8 mouse cellular contexts compared by ENCODE assay signal in the genomic region with DNA sequence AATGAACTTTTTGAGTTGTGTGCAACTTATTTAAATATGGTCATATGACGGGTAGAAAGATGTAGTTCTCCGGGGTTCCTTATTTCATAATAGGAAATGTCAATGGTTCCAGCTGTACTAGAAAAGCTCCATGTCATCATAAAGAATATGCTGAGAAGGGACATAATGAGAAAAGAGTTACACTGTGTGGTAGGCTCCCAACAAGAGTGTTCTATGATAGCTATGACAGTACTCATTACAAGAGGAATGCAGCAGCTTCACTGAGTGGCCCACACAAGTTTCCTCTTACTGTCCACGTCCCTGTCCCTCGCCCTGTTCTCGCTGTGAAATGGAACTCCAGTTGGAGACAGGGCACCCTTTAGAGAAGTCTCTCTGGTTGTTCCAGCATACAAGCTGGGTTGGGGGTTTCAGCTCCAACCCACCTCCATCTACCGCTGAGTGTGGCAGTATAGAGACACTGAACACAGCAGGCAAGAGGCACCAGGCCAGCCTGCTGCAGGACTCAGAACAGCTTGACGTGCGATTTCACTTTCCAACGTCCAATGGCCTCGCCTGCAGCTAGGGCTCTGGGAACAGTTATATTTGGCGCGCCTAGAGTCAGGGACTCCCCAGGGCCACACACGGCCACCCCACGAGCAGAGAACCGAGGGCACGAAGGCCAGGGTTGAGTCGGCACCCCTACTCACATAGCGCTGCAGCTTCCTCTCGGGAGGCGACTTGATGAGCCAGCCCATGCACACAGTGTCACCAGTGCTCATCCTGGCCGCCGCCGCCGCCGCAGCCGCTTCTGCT. TPM values are rescaled to one million over a fixed set of nuclear protein-coding genes. Genes with fewer than 3 reads are reported as not detected.
A peak's percentile ranks its signal among the peaks of the same experiment; 100 is the strongest.
DNase-seq lines count a peak whose midpoint lies in the region; ATAC-seq and TF ChIP-seq lines count a peak whose summit lies in the region.

No protein-coding gene starts in this region.

- WGBS in embryonic facial prominence, embryonic 15.5 days = 21% methylated on average over 26 of the region's 26 CpGs
- WGBS in stomach, embryonic 14.5 days = 22% methylated on average over 26 of the region's 26 CpGs

- no peak overlapping the region for H3K27ac ChIP-seq in embryonic facial prominence, embryonic 15.5 days (replicated peaks)
- no peak overlapping the region for H3K27ac ChIP-seq in left cerebral cortex, adult 2 months
- no peak overlapping the region for H3K27ac ChIP-seq in stomach, embryonic 14.5 days (ENCODE audit: low read length)

- H3K9ac ChIP-seq in embryonic facial prominence, embryonic 15.5 days = no peak overlapping the region
- H3K9ac ChIP-seq in stomach, embryonic 14.5 days (replicated peaks; ENCODE audit: low read depth, low read length) = no peak overlapping the region

- H3K36me3 ChIP-seq in embryonic facial prominence, embryonic 15.5 days = no peaks in the 10 kb centered on the region
- no peaks in the 10 kb centered on the region for H3K36me3 ChIP-seq in megakaryocyte, embryonic 14.5 days (replicated peaks; ENCODE audit: low read length)
- no peaks in the 10 kb centered on the region for H3K36me3 ChIP-seq in stomach, embryonic 14.5 days (ENCODE audit: control insufficient read depth, insufficient read depth, low read length)

- peak; percentile 22 to 27 for DNase-seq in layer of hippocampus, postnatal 36 days
- DNase-seq in layer of hippocampus, adult 9-10 months (ENCODE audit: low spot score) = no peak
- DNase-seq in adrenal gland, postnatal 14 days = peak; percentile 42
- DNase-seq in heart, postnatal 10 days = peak; percentile 30 to 39
- DNase-seq in left cerebral cortex, adult 2 months (ENCODE audit: extremely low spot score in 1 of 2, low spot score in 2 of 2) = peak; percentile 8 to 24

- intact Hi-C loops in heart, postnatal 10 days (cut with DNase I) = no loop called here
- intact Hi-C loops in left cerebral cortex, adult 2 months (cut with DNase I) = no loop called here

- peak; percentile 34; the same call in 1 of the 2 replicates for ATAC-seq in embryonic facial prominence, embryonic 15.5 days (ENCODE audit: insufficient number of reproducible peaks, low FRiP score, low TSS enrichment, low read depth)
- ATAC-seq in stomach, embryonic 14.5 days (ENCODE audit: insufficient number of reproducible peaks, insufficient read depth, low FRiP score, low read depth) = peak; percentile 58; the same call in 1 of the 2 replicates

- no peaks in the 10 kb centered on the region for H3K27me3 ChIP-seq in embryonic facial prominence, embryonic 15.5 days
- H3K27me3 ChIP-seq in megakaryocyte, embryonic 14.5 days (replicated peaks) = peaks cover 5% of the 10 kb centered on the region
- no peaks in the 10 kb centered on the region for H3K27me3 ChIP-seq in stomach, embryonic 14.5 days (ENCODE audit: control insufficient read depth, insufficient read depth, low read length)

- H3K4me3 ChIP-seq in embryonic facial prominence, embryonic 15.5 days (replicated peaks) = peak overlapping the region; percentile 48
- peak overlapping the region; percentile 52 for H3K4me3 ChIP-seq in left cerebral cortex, adult 2 months
- peak overlapping the region; percentile 95 for H3K4me3 ChIP-seq in megakaryocyte, embryonic 14.5 days (replicated peaks)
- peak overlapping the region; percentile 39 for H3K4me3 ChIP-seq in stomach, embryonic 14.5 days (ENCODE audit: low read depth, low read length)

- H3K9me3 ChIP-seq in embryonic facial prominence, embryonic 15.5 days (replicated peaks) = no peaks in the 10 kb centered on the region
- H3K9me3 ChIP-seq in megakaryocyte, embryonic 14.5 days = no peaks in the 10 kb centered on the region
- no peaks in the 10 kb centered on the region for H3K9me3 ChIP-seq in stomach, embryonic 14.5 days (ENCODE audit: control insufficient read depth, low read depth, low read length)

- TF ChIP-seq CTCF in left cerebral cortex, adult 2 months (IDR thresholded peaks at IDR 0.05) = no peak

- H3K4me1 ChIP-seq in embryonic facial prominence, embryonic 15.5 days = no peaks in the 10 kb centered on the region
- peaks cover 7% of the 10 kb centered on the region; the same call in 1 of the 2 replicates for H3K4me1 ChIP-seq in megakaryocyte, embryonic 14.5 days
- H3K4me1 ChIP-seq in stomach, embryonic 14.5 days (ENCODE audit: control insufficient read depth, insufficient read depth, low read length) = no peaks in the 10 kb centered on the region

- H3K4me2 ChIP-seq in embryonic facial prominence, embryonic 15.5 days (replicated peaks) = peak overlapping the region; percentile 55
- H3K4me2 ChIP-seq in stomach, embryonic 14.5 days (replicated peaks; ENCODE audit: low read depth, low read length) = peak overlapping the region; percentile 48

RNA-seq across cellular contexts. Expression of a gene that starts 1.1 kb away (rescaled TPM):
- total RNA-seq in layer of hippocampus, postnatal 36 days (2021) = 1 to 10 TPM; 1.6 to 2.4 TPM
- 2.3 and 3.6 TPM in 2 replicates for total RNA-seq in adrenal gland, postnatal 14 days (2021)
- 2.7 and 3.0 TPM in 2 replicates for polyA plus RNA-seq in embryonic facial prominence, embryonic 15.5 days (2015; fragmentation: Nextera tagmentation; extraction: Ambion mirVana)
- total RNA-seq in heart, postnatal 10 days (2021) = 1 to 10 TPM; 2.6 to 2.9 TPM
- 1 to 10 TPM; 1.9 to 2.2 TPM for total RNA-seq in left cerebral cortex, adult 2 months (2021)
- polyA plus RNA-seq in megakaryocyte, embryonic 14.5 days (2012; ENCODE audit: insufficient read depth, low replicate concordance) = 0.41 TPM in 1 of 2 replicates, not detected in the other
- 2.7 and 3.8 TPM in 2 replicates for polyA plus RNA-seq in stomach, embryonic 14.5 days (2014; fragmentation: Nextera tagmentation; extraction: Ambion mirVana)

RNA-seq across cellular contexts. Expression of a gene that starts 11.5 kb away (rescaled TPM):
- total RNA-seq in layer of hippocampus, postnatal 36 days (2021) = 10 to 100 TPM; 32.7 to 34.6 TPM
- 45.7 and 57.9 TPM in 2 replicates for total RNA-seq in adrenal gland, postnatal 14 days (2021)
- 113 and 121 TPM in 2 replicates for polyA plus RNA-seq in embryonic facial prominence, embryonic 15.5 days (2015; fragmentation: Nextera tagmentation; extraction: Ambion mirVana)
- total RNA-seq in heart, postnatal 10 days (2021) = 10 to 100 TPM; 20.7 to 25.9 TPM
- total RNA-seq in left cerebral cortex, adult 2 months (2021) = 10 to 100 TPM; 23.4 to 33.7 TPM
- polyA plus RNA-seq in megakaryocyte, embryonic 14.5 days (2012; ENCODE audit: insufficient read depth, low replicate concordance) = 1.8 and 9.2 TPM in 2 replicates
- 132 and 146 TPM in 2 replicates for polyA plus RNA-seq in stomach, embryonic 14.5 days (2014; fragmentation: Nextera tagmentation; extraction: Ambion mirVana)

RNA-seq across cellular contexts. Expression of a gene that starts 46.6 kb away (rescaled TPM):
- 10 to 100 TPM; 35.7 to 39.7 TPM for total RNA-seq in layer of hippocampus, postnatal 36 days (2021)
- 41.6 and 41.8 TPM in 2 replicates for total RNA-seq in adrenal gland, postnatal 14 days (2021)
- 56.7 and 57.1 TPM in 2 replicates for polyA plus RNA-seq in embryonic facial prominence, embryonic 15.5 days (2015; fragmentation: Nextera tagmentation; extraction: Ambion mirVana)
- 10 to 100 TPM; 20.0 to 22.2 TPM for total RNA-seq in heart, postnatal 10 days (2021)
- total RNA-seq in left cerebral cortex, adult 2 months (2021) = 10 to 100 TPM; 30.4 to 33.8 TPM
- 3.6 and 11.2 TPM in 2 replicates for polyA plus RNA-seq in megakaryocyte, embryonic 14.5 days (2012; ENCODE audit: insufficient read depth, low replicate concordance)
- 61.1 and 69.8 TPM in 2 replicates for polyA plus RNA-seq in stomach, embryonic 14.5 days (2014; fragmentation: Nextera tagmentation; extraction: Ambion mirVana)

Comparison
In these comparisons a context has a peak if more than half of its experiments do, and no peak if none do; other contexts are left out.
1. H3K4me3 ChIP-seq: peak in every context shown above with its lines; median percentile 95 in megakaryocyte, embryonic 14.5 days; 52 in left cerebral cortex, adult 2 months; 48 in embryonic facial prominence, embryonic 15.5 days; 39 in stomach, embryonic 14.5 days.